Mouse (Mus musculus): ENCODE results near the gene Mtcl1. TPM values are rescaled to one million over a fixed set of nuclear protein-coding genes. Genes with fewer than 3 reads are reported as not detected.

Gene Mtcl1
- polyA plus RNA-seq, 1 experiment from 2014 or later: 1.8 TPM

- TF ChIP-seq CTCF (IDR thresholded peaks at IDR 0.05; ENCODE audit: low read depth) (no peak), EP300 (optimal IDR thresholded peaks at IDR 0.05) (no peak)
- H3K36me3 ChIP-seq (ENCODE audit: control insufficient read depth, insufficient read depth, low read length): no peaks in the 10 kb centered on the region
- H3K4me2 ChIP-seq (replicated peaks; ENCODE audit: low read depth): no peak overlapping the region
- ATAC-seq (ENCODE audit: low FRiP score, low TSS enrichment) (no peak), DNase-seq (ENCODE audit: low spot score) (no peak)
- WGBS: 60% methylated on average over 4 of the region's 4 CpGs
- no peaks in the 10 kb centered on the region for H3K27me3 ChIP-seq (ENCODE audit: control insufficient read depth, insufficient read depth, low read length)
- H3K4me1 ChIP-seq (replicated peaks; ENCODE audit: control insufficient read depth, insufficient read depth): no peaks in the 10 kb centered on the region
- no peaks in the 10 kb centered on the region for H3K9me3 ChIP-seq (ENCODE audit: control insufficient read depth, low read length)
- no peak overlapping the region for H3K27ac ChIP-seq (replicated peaks)
- H3K4me3 ChIP-seq (ENCODE audit: low read depth, low read length): no peak overlapping the region
- H3K9ac ChIP-seq (ENCODE audit: low read length): no peak overlapping the region
These were observed 148.3 kb downstream of the Mtcl1 start for GRCm38 (mm10) chr17:66301267-66301666.

- H3K27ac ChIP-seq (replicated peaks): no peak overlapping the region
- H3K4me1 ChIP-seq (replicated peaks; ENCODE audit: control insufficient read depth, insufficient read depth): no peaks in the 10 kb centered on the region
- DNase-seq (ENCODE audit: low spot score) (no peak), ATAC-seq (ENCODE audit: low FRiP score, low TSS enrichment) (no peak)
- WGBS: 77% methylated on average over 3 of the region's 3 CpGs
- TF ChIP-seq CTCF (IDR thresholded peaks at IDR 0.05; ENCODE audit: low read depth) (no peak), EP300 (optimal IDR thresholded peaks at IDR 0.05) (no peak)
- no peaks in the 10 kb centered on the region for H3K27me3 ChIP-seq (ENCODE audit: control insufficient read depth, insufficient read depth, low read length)
- H3K36me3 ChIP-seq (ENCODE audit: control insufficient read depth, insufficient read depth, low read length): no peaks in the 10 kb centered on the region
- H3K9me3 ChIP-seq (ENCODE audit: control insufficient read depth, low read length): no peaks in the 10 kb centered on the region
- no peak overlapping the region for H3K4me3 ChIP-seq (ENCODE audit: low read depth, low read length)
- no peak overlapping the region for H3K4me2 ChIP-seq (replicated peaks; ENCODE audit: low read depth)
- H3K9ac ChIP-seq (ENCODE audit: low read length): no peak overlapping the region
These were observed 151.8 kb downstream of the Mtcl1 start for GRCm38 (mm10) chr17:66297721-66298120.

- no peak for ATAC-seq (ENCODE audit: low FRiP score, low TSS enrichment)
- no peak for DNase-seq (ENCODE audit: low spot score)
- Histone ChIP-seq H3K9me3 (ENCODE audit: control insufficient read depth, low read length) (0 out of 2 replicates have a peak, but pooled peaks cover 6% of the 10 kb centered on the region), H3K36me3 (ENCODE audit: control insufficient read depth, insufficient read depth, low read length) (no peaks in the 10 kb centered on the region), H3K4me3 (ENCODE audit: low read depth, low read length) (no peak overlapping the region), H3K4me1 (replicated peaks; ENCODE audit: control insufficient read depth, insufficient read depth) (no peaks in the 10 kb centered on the region), H3K4me2 (replicated peaks; ENCODE audit: low read depth) (no peak overlapping the region), H3K27ac (replicated peaks) (no peak overlapping the region), H3K27me3 (ENCODE audit: control insufficient read depth, insufficient read depth, low read length) (no peaks in the 10 kb centered on the region), H3K9ac (ENCODE audit: low read length) (no peak overlapping the region)
- WGBS: 91% methylated on average over 4 of the region's 4 CpGs
- no peak for TF ChIP-seq EP300 (optimal IDR thresholded peaks at IDR 0.05)
- no peak for TF ChIP-seq CTCF (IDR thresholded peaks at IDR 0.05; ENCODE audit: low read depth)
These were observed 156.0 kb downstream of the Mtcl1 start for GRCm38 (mm10) chr17:66293581-66293980.

GRCm38 (mm10) chr17:66289894-66290293, 159.7 kb downstream of the Mtcl1 start:
- TF ChIP-seq CTCF (IDR thresholded peaks at IDR 0.05; ENCODE audit: low read depth) (no peak), EP300 (optimal IDR thresholded peaks at IDR 0.05) (no peak)
- H3K27me3 ChIP-seq (ENCODE audit: control insufficient read depth, insufficient read depth, low read length): no peaks in the 10 kb centered on the region
- H3K36me3 ChIP-seq (ENCODE audit: control insufficient read depth, insufficient read depth, low read length): no peaks in the 10 kb centered on the region
- H3K9me3 ChIP-seq (ENCODE audit: control insufficient read depth, low read length): 0 out of 2 replicates have a peak, but pooled peaks cover 6% of the 10 kb centered on the region
- 88% methylated on average over 4 of the region's 4 CpGs for WGBS
- no peak overlapping the region for H3K9ac ChIP-seq (ENCODE audit: low read length)
- H3K4me1 ChIP-seq (replicated peaks; ENCODE audit: control insufficient read depth, insufficient read depth): no peaks in the 10 kb centered on the region
- DNase-seq (ENCODE audit: low spot score) (no peak), ATAC-seq (ENCODE audit: low FRiP score, low TSS enrichment) (no peak)
- no peak overlapping the region for H3K4me3 ChIP-seq (ENCODE audit: low read depth, low read length)
- no peak overlapping the region for H3K4me2 ChIP-seq (replicated peaks; ENCODE audit: low read depth)
- H3K27ac ChIP-seq (replicated peaks): no peak overlapping the region

Other genes with a start within 250 kb of the Mtcl1 start
- 24.5 and 25.4 TPM in 2 replicates for gene Rab12, start 70.0 kb upstream of the Mtcl1 start, polyA plus RNA-seq (2015; fragmentation: Nextera tagmentation; extraction: Ambion mirVana)
- 0.12 and 0.17 TPM in 2 replicates for gene Themis3, start 144.9 kb upstream of the Mtcl1 start, polyA plus RNA-seq (2015; fragmentation: Nextera tagmentation; extraction: Ambion mirVana)

All from stomach, postnatal 0 days (tissue).